Comparison of ENCODE assay signal across 38 mouse cellular contexts in genomic region chr7:34216474-34216873, GRCm38 (mm10). TPM values are rescaled to one million over a fixed set of nuclear protein-coding genes. Genes with fewer than 3 reads are reported as not detected.
"Had no signal": no experiment of that assay in that cellular context is flagged by ENCODE, and none has a peak within 500 bp of the region (broad histone marks: within the 10 kb centered on the region; RNA-seq: fewer than 3 reads in every experiment).

No protein-coding gene starts in this region.

- H3K27me3 ChIP-seq: heart, embryonic 13.5 days; heart, embryonic 15.5 days; hindbrain, embryonic 13.5 days; hindbrain, embryonic 15.5 days; kidney, embryonic 15.5 days; limb, embryonic 13.5 days; limb, embryonic 15.5 days had no signal

- H3K4me1 ChIP-seq: heart, embryonic 13.5 days; heart, embryonic 15.5 days; hindbrain, embryonic 13.5 days; hindbrain, embryonic 15.5 days; kidney, embryonic 15.5 days; limb, embryonic 13.5 days; limb, embryonic 15.5 days had no signal

- ATAC-seq: hindbrain, postnatal 0 days; intestine, embryonic 16.5 days had no signal

- H3K4me3 ChIP-seq: heart, adult 2 months; heart, embryonic 13.5 days; heart, embryonic 15.5 days; hindbrain, embryonic 13.5 days; hindbrain, embryonic 15.5 days; kidney, embryonic 15.5 days; limb, embryonic 13.5 days; limb, embryonic 15.5 days had no signal

- H3K9me3 ChIP-seq: heart, embryonic 13.5 days; heart, embryonic 15.5 days; hindbrain, embryonic 13.5 days; hindbrain, embryonic 15.5 days; kidney, embryonic 15.5 days; limb, embryonic 13.5 days; limb, embryonic 15.5 days had no signal

- H3K27ac ChIP-seq: heart, adult 2 months; heart, embryonic 13.5 days; heart, embryonic 15.5 days; hindbrain, embryonic 13.5 days; hindbrain, embryonic 15.5 days; hindbrain, postnatal 0 days; kidney, embryonic 15.5 days; kidney, postnatal 0 days; limb, embryonic 13.5 days; limb, embryonic 15.5 days had no signal

- DNase-seq: gastrocnemius, postnatal 14 days; gastrocnemius, postnatal 36 days; heart, adult 11 months; heart, adult 2 months; heart, postnatal 36 days; kidney, adult 11 months; kidney, adult 2 months; kidney, adult 9 months; kidney, postnatal 14 days; kidney, postnatal 36 days; layer of hippocampus, adult 9-11 months; layer of hippocampus, postnatal 36 days; left cerebral cortex, postnatal 4 days had no signal

RNA-seq across cellular contexts. Expression of gene Gm6096, which starts 34.4 kb away (rescaled TPM):
- total RNA-seq: gastrocnemius, adult 18-20 months; gastrocnemius, postnatal 14 days; gastrocnemius, postnatal 36 days; heart, adult 2 months; heart, postnatal 36 days; hematopoietic stem cell, adult 5-6 weeks; hindbrain, postnatal 0 days; layer of hippocampus, adult 18-20 months; layer of hippocampus, adult 8-10 months; layer of hippocampus, postnatal 14 days; layer of hippocampus, postnatal 36 days; left cerebral cortex, adult 18-20 months; left cerebral cortex, adult 8-10 months; left cerebral cortex, postnatal 10 days; left cerebral cortex, postnatal 25 days; left cerebral cortex, postnatal 4 days; liver, adult 2 months had no signal
- polyA plus RNA-seq: gonadal fat pad, adult 2 months; heart, adult 2 months; heart, postnatal 0 days; hindbrain, embryonic 13.5 days; hindbrain, embryonic 15.5 days; hindbrain, postnatal 0 days; intestine, embryonic 14.5 days; intestine, embryonic 16.5 days; kidney, adult 2 months; kidney, embryonic 15.5 days; large intestine, adult 2 months; limb, embryonic 11.5 days; limb, embryonic 15.5 days; liver, adult 2 months had no signal
